Mouse (Mus musculus): ENCODE measurements around the gene Ttll6. TPM values are rescaled to one million over a fixed set of nuclear protein-coding genes. Genes with fewer than 3 reads are reported as not detected.

The Ttll6 gene
- polyA plus RNA-seq, 2 experiments from 2014 or later: not detected

DNA sequence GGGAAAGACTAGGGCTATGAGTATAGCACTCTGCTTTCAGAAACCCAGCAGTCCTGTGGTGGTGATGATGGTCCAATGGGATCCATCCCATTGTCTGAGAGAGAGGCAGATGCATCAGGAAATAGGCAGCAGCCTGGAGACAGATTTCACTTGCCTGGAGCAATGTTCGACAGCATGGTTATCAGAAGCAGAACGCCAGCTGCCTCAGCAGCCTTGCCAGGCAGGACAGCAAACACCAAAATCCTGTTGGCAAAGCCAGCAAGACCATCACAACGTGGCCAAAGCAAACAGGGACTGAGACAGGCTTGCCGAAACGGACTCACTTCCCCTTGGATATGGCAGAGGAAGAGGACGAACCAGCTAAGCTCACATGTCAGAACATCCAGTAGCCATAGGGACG, 35.4 kb downstream of the Ttll6 start:
- no peak for ATAC-seq

DNA sequence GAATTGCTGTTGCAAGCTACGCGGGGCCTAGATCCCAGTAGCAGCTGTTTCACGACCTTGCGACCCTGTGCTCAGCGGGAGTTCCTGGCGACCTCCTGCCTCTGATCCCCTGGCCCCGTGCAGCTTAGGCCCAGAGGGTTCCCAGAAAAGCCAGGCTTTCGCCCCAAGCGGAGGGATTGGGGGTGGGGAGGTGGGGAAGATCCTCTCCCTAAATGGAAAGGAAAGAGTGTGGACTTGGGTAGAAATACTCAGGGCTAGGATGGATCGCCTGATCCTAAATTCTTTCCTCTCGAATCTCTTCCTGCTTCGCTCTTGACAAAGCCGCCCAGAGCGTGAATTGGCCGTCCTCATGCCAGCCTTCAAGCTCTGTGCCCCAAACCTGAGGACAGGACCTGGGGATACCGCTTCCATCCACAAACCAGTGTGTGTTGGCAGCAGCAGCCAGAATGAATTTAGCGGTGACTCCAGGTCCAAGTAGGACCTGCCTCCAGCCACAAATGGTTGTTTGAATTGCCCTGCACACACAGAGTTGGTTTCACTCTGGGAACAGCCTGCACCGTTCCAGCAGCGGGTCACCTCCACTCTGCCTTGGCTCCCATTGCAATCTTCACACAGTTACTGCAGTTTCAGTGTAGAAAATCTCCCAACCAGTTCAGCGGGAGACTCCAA, 37.3 kb downstream of the Ttll6 start:
- ATAC-seq: no peak

DNA sequence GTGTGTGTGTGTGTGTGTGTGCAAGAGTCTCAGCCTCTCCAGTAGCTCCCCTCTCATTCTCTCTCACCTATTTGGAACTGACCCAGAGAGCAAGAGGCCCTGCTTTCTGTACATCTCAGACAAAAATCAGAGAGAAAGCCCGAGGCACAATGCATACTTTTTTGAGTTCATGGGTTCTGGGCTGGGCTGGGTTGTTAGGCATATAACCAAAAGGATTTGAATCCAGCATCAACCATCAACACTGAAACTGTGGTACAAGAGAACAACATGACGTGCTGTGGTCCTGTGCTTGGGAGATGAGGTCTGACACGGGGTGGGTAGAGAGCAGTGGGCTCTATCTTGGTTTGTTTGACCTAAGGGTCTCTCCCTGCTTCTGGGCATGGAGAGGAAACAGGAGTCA, 38.0 kb downstream of the Ttll6 start:
- no peak for ATAC-seq

DNA sequence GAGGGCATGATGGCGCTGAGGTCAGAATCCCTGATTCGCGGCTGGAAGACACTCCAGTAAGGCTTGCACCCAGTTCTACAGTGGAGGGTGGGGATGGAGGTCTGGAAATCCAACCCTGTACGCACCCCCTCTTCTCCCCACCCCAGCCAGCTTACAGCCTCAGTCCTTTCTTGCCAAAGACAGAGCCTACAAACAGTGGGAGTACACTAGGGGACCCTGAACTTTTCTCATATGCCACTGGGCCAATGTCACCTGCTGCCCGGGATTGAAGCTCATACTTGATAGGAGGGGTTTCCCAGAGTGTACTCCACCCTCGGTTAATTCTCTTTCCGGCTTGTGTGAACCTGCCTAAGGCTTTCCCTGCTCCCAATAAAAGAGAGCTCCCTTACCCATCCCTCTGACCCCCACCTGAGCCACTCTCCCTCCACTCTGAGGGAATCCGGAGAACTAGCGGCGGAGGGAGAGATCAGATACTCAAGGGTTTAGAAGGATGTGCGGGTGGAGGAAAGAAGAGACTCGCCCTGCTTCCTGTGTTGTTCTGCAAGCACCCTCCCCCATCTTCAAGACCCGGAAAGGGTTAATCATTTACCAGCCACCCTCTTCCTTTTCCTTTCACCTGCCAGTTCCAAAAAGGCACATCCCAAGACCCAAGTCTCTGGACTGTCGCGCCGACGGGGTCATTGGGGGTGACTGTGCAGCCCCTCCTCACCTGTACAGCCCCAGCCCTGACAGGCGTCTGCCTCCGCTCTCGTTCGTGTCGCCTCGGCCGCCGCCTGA, 39.1 kb downstream of the Ttll6 start:
- ATAC-seq: no peak

DNA sequence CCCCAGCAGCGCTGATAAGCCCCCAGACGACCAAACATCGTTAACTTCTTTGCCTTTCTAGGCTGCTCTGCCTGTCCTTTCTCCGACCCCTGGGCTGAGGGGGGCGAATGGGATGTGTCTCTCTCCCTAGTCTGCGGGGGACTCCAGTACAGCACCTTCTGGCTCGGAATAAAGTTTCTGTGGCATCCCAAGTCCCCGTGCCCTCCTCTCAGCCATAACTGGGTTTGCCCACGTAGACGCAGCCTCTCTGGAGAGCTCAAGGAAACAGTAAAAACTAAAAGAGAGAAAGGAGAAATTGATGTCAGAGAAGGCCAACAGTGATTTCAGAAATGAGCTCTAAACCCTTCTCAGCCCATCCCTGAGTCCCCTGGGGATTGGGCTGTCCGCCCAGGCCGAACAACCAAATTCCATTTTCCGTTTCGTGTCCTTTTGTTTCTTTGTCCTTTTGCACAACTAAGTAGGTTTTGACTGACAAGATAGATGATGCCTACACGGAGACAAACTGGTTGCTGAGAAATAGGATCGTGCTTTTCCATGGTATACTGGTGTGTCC, 39.8 kb downstream of the Ttll6 start:
- no peak for ATAC-seq

DNA sequence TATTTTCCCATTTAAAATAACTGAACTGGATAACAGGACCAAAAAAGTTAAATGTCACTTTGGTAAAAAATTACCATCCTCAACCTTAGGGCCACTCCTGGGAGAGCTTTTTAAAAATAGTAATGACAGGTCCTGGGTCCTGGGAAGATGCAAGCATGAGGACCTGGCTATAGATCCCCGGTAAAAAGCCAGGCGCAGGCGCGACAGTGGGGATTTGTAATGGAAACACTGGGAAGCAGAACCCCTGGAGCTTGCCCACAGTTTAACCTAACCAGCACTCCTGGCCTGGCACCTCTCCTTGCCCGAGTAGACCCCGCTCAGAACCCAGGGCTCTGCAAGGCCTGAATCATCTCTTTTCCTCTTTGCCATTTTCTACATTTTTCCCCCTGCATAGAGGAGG, 41.3 kb downstream of the Ttll6 start:
- no peak for ATAC-seq

DNA sequence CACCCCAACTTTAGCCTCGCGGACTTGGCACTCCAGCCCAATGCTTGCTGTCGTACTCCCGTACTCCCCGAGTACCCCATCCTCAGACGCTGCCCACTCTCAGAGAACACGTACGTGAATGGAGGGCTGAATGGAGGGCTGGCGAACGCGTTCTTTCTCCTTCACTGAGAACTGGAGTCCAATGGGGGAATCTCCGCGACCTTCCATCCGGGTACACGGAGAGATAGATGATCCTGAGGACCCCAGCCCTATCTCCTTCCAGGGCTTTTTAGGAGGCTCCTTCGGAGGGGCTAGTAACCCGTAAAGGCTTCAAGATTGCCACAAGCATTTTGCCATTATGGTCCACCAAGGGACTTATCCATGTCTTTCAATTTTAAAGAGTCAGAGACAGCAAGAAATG, 41.9 kb downstream of the Ttll6 start:
- ATAC-seq: no peak

DNA sequence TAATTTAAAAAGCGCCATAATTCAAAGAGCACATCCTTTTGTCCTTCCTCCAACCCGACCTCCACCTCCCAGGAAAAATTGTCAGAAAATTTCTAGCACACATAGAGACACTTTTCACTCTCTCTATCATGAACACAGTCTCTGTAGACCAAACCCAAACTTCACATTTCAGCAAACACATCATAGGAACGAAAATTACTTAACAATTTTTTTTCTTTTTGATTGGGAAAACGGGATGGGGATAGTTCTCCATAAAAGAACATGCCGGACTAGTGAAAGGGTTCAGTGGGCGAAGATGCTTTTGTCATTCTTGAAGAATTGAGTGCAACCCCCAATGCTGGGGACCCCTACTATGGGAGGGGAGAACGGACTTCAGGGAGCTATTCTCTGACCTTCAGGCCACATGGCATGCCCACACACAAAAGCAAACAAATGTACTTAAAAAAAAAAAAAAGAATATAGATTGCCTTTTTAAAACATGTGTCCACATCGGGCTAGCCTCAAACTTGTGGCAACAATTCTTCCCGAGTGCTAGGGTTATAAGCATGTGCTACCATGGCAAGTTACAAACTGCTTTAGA, 42.5 kb downstream of the Ttll6 start:
- no peak for ATAC-seq

DNA sequence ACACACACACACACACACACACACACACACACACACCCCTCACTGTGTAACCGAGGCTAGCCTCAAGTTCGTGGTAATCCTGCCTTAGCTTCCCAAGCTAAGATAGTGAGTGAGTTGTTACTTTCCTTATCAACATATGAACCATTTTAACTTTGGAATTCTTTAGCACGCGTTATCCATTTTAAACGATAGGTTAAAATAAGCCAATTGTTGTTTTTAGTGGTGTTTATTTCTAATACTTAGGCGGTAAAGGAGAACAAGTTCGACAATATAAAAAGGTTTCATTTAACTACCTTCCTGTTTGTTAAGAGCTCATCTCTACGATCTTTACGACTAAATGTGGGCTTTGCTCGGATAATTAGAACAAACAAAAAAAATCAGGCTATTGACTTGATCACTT, 43.3 kb downstream of the Ttll6 start:
- ATAC-seq: no peak

DNA sequence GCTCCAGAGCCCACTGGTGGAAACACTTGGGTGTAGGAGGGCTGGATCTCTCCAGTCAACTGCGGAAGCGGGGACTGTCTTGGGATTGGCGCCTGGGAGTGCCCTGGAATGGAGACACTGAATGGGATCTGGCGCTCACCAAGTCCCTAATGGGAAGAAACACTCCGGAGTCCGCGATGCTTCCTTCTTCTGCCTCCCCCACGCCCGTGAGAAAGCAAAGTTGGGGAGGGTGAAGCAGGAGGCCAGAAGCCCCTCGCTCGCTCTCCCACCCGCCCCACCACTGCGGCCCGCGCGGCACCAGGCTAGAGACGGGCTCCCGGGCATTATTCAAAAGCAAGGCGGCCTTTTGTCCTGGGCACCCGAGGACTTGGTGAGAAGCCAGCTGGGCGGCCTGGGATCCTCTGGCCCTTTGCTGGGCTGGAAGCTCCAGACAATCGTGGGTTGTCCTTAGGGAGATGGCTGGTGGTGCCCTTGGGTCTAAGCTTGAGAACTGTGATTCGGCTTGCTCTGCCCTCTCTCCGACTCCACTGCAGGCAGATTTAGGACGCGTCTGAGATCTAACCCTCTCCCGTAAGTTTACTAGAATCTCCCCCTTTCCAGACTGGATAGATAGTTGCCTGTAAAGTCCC, 44.1 kb downstream of the Ttll6 start:
- no peak for ATAC-seq

DNA sequence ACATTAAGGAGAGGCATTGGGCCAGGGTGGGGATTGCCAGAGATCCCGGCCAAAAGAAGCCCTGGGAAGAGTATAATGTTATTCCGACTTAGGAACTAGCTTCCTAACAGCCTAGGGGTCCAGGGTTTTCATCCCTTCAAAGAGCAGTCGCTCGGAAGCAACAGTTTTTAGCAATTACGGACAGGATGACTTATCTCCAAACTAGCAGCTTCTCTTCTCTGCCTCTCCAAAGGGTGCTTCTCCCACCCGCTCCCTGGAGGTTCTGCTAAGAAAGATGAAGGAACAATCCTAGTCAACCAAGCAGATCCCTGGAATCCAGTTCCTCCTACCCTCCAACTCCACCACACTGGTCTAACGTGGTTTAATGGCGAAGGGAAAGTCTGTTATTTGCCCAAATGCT, 44.8 kb downstream of the Ttll6 start:
- no peak for ATAC-seq

DNA sequence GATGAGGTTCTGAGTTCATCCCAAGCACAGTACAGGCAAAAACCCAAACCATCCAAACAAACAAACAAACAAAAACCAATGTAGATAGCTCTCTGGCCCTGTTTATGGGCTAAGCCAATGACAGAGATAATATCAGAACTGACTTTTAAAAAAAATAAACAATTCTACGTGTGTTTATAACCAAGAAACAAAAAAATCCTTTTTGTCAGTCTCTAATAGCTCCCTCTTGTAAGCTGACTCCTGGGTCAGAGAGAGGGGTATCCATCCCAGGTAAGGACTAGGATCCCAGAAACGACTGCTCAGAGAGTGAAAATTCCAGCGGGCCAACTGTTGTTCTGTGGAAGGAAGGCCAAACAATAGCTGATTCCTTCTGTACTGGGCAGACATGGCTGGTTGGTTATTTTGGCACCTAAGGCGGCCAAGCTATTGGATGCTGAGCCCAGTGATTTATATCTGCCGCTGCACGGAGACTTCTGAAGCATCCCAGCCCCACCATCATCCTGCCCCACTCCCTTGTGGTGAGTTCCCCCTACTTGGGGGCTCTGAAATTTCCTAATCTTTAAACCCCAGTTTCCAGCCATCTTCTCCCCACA, 45.4 kb downstream of the Ttll6 start:
- no peak for ATAC-seq

DNA sequence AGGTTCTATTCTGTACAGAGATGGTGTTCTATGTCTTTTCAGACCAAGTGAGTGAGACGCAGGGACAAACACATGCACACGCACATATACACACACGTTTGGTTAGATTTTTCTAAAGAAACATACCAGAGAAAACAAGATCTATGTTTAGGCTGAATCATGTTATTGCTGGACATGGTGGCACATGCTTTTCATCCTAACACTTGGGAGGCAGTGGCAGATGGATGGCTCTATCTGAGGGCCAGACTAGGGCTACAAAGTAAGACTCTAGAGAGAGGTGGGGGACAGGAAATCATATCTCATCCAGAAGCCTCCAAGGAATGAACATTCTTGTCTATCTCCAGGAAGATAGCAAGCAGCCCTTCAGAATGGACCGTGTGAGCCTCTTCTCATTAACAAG, 47.5 kb downstream of the Ttll6 start:
- no peak for ATAC-seq

DNA sequence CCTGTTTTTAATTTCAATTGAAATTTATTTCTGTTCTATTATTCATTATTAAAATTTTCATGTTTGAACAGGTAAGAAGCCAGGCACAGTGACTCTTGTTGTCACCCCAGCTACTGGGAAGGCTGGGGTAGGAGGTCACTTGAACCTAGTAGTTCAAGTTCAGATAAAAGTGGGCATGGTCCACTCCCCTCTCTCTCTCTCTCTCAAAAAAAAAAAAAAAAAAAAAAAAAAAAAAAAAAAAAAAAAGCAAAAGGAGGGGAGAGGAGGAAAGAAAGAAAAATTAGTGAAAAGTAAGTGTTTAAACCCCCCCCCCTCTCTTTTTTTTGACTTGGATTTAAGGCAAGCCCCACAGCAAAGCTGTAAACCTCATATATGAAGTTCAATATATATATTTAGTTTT, 50.6 kb downstream of the Ttll6 start:
- ATAC-seq: no peak

DNA sequence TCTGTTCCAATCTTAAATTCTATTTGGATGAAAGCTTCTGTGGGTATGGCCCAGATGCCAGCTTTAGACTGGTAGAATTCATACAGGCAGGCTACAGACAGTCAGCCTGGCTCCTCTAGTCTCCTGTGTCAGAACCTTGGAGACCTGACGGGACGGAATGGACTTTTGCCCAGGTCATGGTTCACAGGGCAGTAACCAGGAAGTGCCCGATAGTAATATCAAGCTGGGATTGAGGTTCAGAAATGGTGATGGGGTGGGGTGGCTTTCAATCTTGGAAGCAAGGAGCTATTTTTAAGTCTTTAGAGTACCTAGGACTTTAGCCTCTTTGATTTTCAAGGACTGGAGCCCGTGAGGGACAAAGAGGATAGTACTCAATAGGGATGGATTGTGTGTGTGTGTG, 53.7 kb downstream of the Ttll6 start:
- ATAC-seq: no peak

DNA sequence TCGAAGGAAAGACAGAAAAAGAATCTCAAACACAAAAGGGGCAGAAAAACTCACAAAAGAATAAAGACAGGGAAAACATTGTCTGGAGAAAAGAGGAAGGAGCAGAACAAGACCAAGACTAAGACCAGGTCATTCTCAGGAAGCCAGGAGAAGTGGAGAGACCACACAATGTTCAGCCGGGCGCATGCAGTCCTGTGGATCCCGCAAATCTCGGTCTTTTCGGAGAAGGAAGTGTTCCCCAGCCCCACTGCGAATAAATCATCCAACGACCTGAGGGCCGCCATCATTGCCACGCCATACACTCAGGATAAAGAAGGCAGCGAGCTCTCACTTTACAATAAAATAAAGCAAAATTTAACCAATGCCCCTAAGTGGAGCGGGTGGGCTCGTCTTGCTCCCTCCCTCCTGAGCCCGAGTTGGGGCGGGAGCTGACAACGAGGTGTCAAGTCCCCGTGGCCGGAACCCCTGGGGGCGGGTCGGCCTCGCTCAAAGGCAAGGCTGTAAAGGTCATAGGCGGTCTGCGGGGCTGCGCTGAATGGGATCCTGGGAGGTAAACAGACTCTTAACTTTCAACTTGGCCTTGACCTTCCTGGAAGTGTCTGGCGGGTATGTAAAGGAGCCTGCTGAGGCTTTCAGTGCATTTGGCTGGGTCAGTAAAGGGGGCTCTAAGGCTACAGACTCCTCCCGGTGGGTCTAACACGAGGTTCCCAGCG, 56.4 kb downstream of the Ttll6 start:
- no peak for ATAC-seq

DNA sequence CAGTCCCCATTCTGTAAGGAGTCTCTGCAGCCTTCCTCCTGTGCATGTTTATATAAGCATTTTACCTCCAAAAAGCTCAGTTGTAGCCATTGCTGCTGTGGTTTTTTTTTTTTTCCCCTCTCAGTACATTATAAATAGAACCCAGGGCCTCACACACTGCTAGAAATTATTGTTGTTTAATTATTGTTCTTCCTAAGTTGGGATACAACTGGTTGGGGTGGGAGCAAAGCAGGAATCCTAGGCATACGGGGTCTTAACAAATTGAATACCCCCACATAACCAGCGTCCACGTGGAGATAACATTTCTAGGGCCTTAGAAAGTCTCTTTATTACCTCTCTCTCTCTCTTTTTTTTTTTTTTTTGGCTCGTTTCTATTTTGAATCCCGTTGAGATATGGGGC, 57.5 kb downstream of the Ttll6 start:
- ATAC-seq: no peak

DNA sequence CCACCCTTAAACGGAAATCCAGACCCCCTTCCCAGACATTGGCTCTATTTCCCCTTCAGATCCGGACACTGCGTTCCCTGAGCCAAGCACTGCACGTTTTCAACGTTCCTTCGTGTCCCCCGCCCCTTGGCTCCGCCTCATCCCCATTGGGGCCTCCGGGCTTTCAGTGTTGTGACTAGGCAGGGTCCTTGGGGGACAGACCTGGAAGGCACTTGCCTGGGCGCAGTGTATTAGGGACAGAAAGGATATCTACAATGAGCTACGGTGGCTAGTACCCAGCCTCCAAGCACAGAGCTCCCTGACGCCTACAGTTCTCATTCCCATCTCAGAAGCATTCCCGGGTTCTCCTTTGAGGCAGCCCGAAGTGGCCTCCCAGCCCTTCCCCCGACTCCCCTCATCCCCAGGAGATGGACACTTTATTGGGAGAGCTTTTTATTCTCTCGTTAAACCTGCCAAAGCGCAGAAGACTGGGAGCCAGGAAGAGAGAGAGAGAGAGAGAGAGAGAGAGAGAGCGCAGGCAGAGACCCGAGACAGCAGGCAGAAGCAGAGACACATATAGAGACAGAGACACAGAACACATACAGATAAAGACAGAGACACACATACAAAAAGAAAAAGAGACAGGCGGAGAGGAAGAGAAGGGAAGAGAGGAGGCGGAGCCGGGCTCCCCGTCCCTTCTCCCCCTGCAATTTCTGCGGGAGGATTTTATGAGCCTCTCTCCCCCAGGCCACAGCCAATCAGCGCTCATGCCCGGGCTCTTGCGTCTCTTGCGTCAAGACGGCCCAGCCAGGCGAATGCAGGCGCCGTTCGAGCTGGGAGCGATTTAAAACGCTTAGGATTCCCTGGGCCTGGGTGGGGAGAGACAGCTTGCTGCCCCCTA, 60.2 kb downstream of the Ttll6 start, which contains the start of gene Hoxb13:
Gene Hoxb13, plus strand, starts transcription at position 796 of the 880 bp plus-strand sequence.
- no peak for ATAC-seq

DNA sequence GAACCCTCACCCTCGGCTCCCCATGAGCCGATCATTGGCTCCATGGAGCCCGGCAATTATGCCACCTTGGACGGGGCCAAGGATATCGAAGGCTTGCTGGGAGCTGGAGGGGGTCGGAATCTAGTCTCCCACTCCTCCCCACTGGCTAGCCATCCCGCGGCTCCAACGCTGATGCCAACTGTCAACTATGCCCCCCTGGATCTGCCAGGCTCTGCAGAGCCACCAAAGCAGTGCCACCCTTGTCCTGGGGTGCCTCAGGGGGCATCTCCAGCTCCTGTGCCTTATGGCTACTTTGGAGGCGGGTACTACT, 60.8 kb downstream of the Ttll6 start:
- no peak for ATAC-seq

DNA sequence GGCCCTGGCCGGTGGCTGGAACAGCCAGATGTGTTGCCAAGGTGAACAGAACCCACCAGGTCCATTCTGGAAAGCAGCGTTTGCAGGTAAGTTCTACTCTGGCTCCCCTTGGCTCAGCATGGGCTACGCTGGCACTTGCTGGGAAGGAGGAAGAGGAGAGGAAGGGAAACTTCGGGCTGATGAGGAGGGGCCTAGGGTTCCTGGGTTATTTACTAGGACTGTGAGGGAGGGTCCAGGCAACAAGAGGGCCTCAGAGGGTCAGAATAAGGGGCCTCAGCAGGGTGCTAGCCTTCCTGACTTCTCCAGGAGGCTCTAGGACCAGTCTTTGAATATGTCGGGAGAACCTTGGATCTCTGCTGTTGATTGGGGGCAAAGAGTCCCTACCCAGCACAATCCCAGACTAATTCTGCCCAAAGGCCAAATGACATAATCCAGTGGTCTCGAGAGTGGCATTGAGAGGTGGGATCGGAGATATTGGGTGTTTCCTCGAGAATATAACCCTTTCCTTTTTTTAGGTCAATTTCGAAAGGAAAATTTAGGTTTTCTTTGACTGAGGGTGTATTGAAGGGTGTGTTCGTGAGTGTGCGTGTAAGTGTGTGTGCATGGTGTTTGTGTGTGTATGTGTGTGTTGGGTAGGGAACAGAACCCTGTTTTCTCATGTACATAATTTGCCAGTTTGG, 61.5 kb downstream of the Ttll6 start:
- ATAC-seq: no peak

DNA sequence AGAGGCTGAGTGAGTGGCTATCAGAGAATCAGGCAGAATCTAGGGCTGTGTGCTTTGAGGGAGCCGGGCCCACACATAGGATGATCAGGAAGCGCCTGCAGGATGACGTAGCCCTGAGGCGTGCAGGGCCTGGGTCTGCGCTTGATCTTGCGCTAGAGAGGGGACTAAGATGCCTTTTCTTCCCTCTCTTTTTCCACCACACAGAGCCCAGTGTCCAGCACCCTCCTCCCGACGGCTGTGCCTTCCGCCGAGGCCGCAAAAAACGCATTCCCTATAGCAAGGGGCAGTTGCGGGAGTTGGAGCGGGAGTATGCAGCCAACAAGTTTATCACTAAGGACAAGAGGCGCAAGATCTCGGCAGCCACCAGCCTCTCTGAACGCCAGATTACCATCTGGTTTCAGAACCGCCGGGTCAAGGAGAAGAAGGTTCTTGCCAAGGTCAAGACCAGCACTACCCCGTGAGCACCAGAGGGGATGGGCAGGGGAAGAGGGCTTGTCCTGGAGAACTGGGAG, 62.2 kb downstream of the Ttll6 start:
- no peak for ATAC-seq

All from CD4-positive, CD25-positive, alpha-beta regulatory T cell, adult 4 months (primary cell).